Mouse (Mus musculus): ENCODE data around the gene Znhit1.

The Znhit1 gene

DNA sequence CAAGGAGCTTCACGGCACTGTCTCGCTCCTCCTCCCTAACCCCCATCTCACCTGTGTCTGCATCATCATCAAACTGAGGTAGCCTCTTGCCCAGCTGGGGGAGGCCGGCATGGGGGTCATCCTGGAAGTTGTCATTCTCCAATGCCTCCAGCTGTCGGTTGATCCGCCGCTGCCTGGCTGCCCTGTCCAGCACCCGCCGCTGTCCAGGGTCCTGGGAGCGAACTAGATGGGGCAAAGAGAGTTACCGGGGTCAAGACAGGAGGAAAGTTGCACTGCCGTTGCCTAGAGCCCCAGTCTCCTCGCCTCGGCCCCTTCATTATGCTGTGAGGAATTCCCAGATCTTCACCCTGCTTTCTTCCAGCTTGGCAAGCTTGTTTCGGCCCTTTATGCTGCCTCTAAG is 3.0 kb downstream of the Znhit1 start:
- DNase-seq (ENCODE audit: low spot score) = peak; percentile 31

DNA sequence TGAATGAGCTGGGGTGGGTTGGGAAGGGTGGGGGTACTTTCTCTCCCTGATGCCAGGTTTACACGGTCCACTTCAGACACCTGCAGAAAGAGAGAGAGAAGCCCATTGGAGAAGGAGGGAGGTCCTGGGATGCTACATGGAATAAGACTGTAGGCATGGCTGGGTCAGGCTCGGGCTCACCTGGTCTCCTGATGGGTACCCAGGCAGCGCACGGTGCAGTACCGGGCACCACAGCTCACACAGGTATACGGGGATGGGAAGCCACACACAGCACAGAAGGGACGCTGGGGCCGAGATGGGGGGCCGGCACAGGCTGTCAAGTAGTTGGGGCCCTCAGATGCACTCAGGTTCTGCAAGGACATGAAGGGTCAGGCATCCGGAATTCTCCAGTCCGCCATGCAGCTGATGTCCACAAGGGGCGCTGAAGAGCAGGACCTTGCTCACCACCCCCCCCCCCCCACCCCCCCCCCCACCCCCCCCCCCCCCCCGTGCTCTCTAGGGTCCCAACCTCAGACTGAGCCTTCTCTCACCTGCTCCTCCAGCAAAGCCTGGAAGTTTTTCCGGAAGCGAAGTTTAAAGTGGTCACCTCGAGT is 5.4 kb downstream of the Znhit1 start:
- DNase-seq (ENCODE audit: low spot score) = peak; percentile 72

DNA sequence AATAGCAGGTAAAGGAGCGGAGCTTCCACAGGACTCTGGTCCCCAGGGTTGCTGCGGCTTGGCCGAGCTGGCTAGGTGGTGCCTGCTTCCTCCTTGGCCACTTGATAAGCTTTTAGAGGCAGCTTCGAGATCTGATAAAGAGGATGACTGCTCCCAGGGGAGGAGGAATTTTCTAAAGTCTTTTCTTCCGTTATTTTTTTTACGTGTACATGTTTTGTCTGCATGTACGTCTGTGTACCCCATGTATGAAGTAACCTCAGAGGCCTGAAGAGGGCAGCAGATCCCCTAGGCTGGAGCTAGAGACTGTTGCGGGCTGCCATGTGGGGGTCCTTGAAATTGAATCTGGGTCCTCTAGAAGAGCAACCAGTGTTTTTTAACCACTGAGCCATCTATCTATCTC is 6.8 kb downstream of the Znhit1 start:
- no peak for DNase-seq (ENCODE audit: low spot score)

DNA sequence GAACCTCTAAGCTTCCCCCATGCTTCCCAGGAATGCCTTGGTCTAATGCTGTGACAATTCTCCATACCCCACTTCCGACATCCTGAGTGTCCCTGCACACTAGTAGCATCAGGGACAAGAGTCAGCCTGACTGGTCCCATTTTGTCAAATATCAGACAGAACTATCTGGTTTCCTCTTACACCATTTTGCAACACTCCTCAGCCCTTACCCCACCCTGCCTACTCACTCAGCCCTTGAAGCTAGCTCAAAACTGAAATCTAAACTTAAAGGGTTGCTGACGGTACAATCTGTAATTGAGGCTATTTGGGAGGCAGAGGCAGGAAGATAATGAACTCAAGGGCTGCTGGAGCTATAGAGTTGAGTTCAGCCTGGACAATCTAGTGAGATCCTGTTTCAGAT is 8.1 kb downstream of the Znhit1 start:
- DNase-seq (ENCODE audit: low spot score) = no peak

DNA sequence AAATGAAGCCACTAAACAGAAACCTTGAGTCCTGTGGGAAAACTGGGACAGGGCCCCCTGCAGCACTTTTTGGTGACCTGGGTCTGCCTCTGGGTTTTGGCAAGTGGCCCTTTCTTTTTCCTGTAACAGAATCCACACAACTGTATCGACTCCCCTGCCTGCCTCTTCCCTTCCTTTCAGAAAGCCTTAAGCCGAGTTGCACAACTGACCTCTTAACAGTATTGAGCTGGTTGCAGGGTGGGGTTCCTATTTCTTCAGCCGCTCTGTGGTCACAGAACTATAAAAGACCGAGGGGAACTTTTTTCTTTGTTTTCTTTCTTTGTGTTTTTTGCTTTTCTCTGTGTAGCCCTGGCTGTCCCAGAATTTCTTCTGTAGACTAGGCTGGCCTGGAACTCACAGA is 10.1 kb downstream of the Znhit1 start:
- DNase-seq (ENCODE audit: low spot score) = no peak

DNA sequence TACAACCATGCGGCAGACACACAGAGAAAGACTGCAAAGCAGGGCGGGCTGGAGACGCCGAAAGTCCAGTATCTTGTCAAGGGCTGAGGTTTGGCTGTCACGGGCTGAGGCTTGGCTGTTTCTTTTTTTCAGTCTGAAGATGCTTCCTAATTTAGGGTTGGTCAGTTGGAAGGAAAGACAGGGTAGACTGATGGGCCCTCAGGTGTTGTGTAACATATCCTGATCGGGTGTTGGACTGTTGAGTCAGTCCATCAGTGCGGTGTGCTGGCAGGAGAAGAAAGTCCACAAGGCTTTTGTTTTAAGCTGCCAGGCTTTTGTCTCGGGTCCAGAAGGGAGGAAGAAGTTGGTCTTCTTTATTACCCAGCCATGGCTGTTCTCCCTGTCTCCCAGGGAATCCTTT is 14.2 kb downstream of the Znhit1 start:
- no peak for DNase-seq (ENCODE audit: low spot score)

DNA sequence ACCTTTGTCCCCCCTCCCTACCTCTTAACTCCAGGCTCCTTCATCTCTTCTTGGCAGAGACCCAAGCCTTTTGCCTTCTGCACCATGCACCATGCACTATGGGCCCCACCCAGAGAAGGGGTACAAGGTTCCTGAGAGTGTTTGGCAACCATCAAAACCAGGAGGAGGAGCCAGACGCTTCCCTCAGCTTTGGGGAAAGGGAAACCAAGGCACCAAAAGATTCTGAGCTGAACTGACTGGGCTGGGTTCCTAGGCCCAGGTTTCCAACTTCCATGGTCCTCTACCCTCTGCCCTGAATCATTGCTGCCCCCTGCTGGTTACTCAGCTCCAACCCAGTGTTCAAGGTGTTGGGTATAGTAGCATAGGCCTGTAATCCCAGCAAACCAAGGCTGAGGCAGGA is 17.1 kb downstream of the Znhit1 start:
- peak; percentile 70 for DNase-seq (ENCODE audit: low spot score)

DNA sequence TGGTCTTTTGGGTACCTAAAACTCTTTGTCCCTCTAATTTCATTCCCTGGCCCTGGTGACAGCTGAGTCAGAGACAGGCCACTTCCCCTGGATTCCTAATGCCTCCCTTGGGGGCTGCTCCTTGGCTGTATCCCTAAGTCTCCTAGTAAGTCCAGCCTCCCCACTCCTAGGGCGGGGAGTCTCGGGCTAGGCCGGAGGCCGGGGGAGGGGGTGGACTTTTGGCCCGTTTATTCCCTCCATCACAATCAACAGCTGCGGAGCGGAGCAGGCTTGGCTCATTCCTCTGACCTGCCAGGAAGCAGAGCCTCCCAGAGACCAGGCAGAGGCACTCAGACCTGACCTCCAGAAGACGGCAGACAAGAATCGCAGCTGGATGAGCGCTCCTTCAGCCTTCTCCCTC is 20.2 kb downstream of the Znhit1 start:
- DNase-seq (ENCODE audit: low spot score) = no peak

DNA sequence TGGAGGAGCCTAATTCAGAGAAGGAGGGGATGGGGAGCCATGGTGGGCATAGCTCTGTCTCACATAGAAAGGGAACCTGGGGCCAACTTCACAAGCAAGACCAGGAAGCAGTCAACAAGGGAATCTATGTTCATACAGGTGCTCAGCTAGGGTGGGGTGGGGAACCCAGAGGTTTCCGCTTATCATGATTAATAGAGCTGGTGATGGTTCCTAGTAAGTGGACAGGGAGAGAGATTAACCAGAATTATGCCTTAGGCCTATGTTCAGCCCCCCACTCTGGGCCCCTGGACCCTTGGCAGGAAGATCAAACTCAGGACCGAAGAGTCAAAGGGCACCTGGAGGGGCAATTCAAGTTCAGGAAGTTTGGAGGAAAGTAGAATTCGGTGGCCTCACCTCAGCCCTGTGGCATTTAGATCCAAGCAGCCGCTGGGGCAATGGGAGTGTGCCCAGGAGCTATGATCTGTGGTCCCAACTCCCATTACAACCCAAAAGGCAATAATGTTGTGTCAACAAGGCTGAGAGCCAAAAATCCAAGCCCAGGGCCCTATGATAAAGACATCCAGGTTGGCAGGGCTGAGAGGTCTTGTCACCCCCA is 20.9 kb downstream of the Znhit1 start:
- no peak for DNase-seq (ENCODE audit: low spot score)

DNA sequence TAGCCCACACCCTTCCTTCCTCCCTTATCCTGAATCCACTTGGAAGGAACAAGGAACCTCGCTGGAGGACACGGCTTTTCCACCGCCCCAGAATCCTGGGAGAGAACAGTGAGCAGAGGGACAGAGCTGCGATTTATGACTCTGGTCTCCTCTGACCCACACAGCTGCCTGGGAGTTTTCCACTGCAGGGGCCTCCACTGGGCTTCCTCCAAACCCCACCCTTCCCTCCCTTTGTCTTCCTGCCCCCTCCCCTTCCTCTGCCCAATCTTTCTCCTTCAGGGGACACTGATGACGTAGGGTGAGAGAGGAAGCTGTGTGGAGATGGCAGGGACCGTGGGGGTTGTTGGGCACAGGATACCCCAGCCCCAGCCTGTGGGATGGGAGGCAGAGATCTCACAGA is 21.5 kb downstream of the Znhit1 start, which contains the start of gene Cldn15:
Gene Cldn15, plus strand, starts transcription at position 286 of the 400 bp plus-strand sequence.
- no peak for DNase-seq (ENCODE audit: low spot score)

DNA sequence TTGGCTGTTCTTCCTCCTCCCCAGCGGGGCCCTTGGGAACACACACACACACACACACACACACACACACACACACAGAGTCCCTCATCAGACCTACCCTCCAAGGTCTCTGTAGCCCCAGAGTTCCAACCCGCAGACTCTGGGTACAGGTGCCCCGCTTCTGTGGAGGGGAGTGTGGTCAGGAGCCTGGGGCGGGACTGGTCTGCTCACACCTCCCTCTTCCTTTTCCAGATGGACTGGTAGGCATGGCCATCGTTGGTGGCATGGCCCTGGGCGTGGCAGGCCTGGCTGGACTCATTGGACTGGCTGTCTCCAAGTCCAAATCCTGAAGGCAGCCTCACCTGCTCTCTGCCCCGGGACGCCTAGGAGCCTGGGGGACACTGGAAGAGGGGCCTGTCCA is 22.1 kb downstream of the Znhit1 start:
- DNase-seq (ENCODE audit: low spot score) = no peak

DNA sequence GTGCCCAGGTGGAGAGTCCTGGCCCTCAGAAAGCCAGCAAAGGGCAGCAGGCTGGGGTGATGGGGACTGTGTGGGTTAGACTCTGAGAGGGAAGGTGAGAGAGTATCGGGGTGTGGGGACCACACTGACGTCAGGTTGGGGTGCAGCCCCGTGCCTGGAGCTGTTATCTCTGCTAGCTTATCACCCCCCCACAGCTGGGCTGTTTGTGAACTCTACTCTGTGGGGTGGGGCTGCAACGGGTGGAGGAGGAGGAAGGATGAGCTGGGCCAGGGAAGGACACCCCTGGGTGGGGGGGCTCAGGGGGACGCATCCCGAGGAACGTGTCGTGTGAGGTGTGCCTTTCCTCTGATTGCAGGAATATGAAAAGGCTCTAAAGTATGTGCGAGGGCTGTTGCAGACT is 22.6 kb downstream of the Znhit1 start:
- DNase-seq (ENCODE audit: low spot score) = no peak

DNA sequence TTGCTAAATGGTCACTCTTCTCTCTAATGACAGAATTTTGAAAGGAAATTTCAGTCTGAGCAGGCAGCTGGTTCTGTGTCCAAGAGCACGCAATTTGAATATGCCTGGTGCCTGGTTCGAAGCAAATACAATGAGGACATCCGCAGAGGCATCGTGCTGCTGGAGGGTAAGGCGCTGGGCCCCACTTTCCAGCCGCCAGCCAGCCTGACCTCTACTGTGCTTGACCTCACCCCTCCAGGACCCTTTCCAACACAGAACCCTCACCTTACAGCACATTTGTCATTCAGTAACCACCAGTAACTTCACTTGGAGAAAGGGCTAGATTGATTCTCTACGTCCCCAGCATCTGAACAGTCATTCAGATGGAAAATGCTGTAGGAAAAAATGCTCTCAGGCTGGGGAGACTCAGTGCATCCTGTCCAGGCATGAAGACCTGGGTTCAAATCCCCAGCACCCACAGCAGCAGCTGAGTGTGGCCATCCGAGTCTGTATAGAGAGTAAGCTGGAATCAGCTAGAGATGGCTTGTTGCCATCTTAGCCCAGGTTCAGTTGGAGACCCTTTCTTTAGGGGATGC is 24.8 kb downstream of the Znhit1 start:
- no peak for DNase-seq (ENCODE audit: low spot score)

DNA sequence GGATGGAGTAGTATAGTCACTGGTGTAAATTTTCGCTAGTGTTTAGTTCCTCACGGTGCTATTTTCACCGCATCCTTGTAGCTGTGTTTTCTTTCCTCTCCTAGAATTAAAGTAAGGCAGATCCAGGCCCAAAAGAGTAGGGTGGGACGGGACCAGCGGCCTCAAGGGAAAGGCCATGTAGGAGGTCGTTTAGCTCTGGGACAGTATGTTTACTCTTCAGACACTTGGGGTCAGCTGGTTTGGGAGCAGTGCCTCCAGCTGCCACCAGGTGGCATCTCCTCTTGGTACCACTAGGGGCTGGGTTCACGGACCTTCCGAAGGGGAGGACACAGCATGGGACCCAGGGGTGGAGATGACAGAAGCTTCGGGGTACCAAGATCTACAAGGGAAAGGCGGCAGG is 25.3 kb downstream of the Znhit1 start:
- peak; percentile 91 for DNase-seq (ENCODE audit: low spot score)

DNA sequence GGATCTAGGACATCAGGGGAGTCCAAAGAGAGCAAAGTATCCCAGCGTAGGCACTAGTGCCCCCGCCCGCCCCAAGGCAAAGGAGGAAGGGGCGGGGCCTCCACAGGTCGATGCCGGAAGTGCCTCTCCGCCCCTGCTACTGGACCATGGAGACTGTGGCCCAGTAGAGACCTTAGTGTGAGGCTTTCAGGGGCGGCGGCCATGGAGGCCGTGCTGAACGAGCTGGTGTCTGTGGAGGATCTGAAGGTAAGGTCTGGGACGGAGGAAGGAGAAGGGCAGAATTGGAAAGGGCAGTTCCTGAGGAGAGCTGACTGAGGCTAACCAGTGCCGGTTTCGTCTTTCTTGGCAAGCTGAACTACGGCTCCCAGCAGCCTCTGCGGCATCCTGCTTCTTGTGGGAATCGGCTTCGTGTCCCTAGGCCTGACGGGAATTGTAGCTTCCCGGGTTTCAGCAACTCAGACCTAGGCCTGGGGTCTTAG is 25.8 kb downstream of the Znhit1 start:
- DNase-seq (ENCODE audit: low spot score) = peak; percentile 96

DNA sequence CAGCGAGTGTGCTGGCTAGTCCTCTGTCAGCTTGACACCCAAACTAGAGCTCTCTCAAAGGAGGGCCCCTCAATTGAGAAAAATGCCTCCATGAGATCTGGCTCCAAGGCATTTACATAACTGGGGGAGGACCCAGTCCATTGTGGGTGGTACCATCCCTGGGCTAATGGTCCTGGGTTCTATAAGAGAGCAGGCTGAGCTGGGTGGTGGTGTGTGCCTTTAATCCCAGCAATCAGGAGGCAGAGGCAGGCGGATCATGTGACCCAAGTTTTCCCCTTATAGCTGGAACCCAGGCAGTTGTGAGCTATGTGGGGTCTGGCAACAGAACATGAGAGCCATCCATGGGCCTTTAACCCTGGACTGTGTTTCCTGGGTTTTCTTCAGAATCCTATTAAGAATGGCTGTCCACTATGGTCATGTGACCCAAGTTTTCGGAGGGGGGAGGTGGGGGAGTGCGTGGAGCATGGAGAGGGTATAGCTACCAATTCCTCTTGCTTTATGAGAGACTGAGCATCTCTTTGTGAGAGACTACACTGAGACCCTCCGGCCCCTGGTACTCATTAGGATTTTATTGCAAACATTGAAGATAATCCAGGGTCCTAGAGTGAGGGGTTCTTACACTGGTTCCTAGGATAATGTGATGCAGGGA is 26.4 kb downstream of the Znhit1 start:
- DNase-seq (ENCODE audit: low spot score) = no peak

DNA sequence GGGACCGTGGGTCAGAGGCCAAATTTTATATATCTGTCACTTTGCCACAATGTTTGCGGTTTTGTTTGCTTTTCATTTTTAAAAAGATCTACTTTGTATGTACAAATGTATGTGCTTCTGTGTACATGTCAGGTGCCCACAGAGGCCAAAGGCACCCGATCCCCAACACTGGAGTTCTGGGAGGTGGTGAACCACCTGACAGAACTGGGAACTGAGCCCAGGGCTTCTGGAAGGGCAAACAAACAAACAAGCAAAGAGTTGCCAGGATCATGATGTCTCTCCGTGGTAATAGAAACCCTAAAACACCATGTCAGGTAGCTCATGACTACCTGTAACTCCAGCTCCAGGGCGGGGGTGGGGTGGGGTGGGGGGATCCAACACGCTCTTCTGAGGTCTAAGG is 27.8 kb downstream of the Znhit1 start:
- DNase-seq (ENCODE audit: low spot score) = no peak

DNA sequence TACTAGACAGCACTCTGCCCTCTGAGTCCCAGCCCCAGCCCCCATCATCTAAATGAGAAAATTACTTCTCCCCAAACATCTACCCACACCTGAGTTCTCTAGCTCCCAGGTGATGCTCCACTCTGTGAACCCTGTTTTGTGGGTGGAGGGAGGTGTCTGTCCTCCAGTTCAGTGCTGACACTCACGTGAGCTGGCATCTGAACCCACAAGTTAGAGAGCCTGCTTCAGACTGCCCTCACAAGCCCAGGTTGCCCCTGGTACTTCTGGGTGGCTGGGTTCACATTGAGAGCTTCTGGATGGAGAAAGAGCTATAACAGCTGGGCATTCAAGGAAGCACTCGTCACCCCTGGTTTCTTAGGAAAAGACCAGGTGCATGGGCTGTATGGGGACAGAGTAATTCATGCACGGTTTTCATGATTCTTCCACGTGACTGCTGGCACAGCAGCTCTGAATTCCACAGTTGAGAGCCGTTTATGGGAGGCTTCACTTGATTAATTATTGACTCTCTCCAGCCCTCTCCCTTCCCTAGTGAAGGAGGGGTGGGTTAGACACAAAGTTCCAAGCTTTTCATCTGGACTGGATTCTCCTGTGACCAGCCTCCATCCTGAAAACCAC is 28.7 kb downstream of the Znhit1 start:
- no peak for DNase-seq (ENCODE audit: low spot score)

DNA sequence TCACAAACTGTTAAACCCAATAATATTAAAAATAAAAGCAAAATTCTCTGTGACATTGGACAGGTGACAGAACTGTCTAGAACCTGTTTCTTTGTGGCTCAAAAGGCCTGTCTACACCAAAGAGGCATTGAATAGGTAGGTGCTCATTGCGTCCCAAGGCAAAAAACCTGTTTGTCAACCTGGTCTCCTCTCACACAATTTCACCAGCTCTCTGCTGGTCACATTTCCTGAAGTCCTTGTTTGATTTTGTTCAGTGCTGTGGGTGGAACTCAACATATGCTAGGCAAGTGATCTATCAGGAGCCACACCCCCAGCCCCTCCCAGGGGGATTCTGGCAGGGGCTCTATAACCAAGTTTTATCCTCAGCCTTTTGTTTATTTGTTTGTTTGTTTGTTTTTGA is 30.6 kb downstream of the Znhit1 start:
- DNase-seq (ENCODE audit: low spot score) = no peak

DNA sequence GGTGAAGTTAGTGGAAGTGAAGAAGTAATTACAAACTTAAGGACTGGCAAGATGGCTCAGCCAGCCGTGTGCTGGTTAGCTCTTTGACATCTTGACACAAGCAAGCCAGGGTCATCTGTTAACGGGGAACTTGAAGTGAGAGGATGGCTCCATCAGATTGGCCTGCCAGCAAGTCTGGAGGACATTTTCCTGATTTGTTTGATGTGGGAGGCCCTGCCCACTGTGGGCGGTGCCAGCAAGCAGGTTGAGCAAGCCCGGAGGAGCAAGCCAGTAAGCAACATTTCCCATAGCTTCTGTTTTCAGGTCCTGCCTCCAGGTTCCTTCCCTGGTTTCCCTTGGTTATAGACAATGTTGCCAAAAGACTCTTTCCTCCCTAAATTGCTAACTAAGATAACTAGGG is 32.2 kb downstream of the Znhit1 start:
- no peak for DNase-seq (ENCODE audit: low spot score)

DNA sequence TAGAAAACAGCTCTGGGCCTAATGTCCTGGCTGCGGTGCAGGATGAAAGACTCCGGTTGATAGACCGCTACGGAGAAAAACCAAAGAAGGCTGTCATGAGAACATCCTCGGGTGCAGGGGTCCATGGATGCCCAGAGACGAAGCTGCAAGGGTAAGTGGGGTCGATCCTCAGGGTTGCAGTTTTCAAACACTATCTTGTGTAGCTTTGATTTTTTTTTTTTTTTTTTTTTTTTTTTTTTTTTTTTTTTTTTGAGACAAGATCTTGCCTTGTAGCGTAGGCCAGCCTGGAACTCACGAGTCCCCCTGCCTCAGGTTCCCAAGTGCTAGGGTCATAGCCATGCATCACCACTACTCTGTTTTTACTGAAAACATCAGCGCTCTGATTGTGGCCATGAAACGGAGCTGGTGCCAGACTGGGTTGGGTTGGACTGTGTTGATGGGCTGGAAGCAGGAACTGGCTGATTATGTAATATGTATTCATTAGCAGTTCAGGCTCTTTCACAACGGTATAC is 34.3 kb downstream of the Znhit1 start:
- no peak for DNase-seq (ENCODE audit: low spot score)

DNA sequence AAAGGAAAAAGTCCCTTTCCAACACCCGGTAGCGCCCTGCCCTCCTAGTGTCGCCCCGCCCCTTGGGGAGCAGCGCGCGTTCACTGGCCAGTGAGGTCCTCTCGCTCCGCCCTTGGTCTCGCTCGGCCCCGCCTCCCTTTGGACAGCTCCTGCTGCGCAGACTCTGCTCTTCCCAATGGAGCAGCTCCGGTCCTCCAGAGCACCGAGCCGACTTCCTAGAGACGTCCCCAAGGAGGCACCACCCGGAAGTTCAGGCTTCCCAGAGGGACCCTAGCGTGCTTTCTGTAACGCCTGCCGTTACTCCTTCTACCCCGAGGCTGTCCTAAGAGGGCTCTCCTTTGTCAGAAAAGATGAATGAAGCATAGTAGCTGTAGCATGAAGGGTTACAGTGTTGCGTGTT is 34.8 kb downstream of the Znhit1 start, which contains the start of gene Fis1:
Gene Fis1, plus strand, starts transcription at position 261 of the 400 bp plus-strand sequence.
- peak; percentile 100 for DNase-seq (ENCODE audit: low spot score)

DNA sequence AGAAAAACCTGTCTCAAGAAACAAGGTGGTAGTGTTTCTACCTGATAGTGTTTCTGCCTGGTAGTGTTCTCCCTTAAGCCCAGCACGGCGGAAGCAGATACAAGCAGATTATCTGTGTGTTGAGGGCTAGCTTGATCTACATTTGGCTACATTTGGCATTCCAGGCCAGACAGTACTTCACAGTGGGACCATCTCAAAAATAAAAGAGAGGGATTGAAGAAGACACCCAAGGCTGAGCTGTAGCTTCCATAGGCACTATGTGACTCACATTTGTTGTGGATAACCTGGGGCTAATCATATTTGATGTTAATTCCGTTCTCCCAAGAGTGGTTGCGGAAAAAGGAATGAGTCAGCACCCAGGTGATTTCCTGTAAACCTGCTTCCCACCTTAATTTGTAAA is 35.7 kb downstream of the Znhit1 start:
- no peak for DNase-seq (ENCODE audit: low spot score)
